Mouse (Mus musculus) kidney, postnatal 10 days (tissue): ENCODE measurements at regions not wholly inside any gene's neighbourhood (a gene's known extent, or its start where the extent isn't known, plus 50 kb on each side); places are given as distances from the start of the nearest gene placed in this dataset.

Source experiments
- DNase-seq: peaks from one replicate; pipeline ENCODE4 v3.0.0; 2021; ENCODE audit warnings: mixed read lengths

DNA sequence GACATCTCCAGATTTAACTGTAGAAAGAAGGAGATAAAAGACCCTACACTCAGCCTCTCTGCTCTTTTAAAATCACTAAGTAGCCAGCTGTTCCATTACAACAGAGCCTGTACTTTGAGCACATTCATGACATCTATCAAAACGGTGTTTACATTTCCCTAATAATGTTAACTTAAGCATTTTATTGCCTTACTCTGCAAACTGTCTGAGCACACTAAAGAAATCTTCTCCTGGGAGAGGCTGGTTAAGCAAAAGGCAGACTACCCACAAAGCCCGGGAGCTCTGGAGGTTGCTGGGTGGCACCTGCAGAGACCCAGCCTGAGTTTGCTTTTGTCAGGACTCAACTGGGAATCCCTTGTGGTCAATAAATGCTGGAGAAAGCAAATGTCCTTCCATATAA, 567.5 kb upstream of the Negr1 start:
- DNase-seq, result no peak

DNA sequence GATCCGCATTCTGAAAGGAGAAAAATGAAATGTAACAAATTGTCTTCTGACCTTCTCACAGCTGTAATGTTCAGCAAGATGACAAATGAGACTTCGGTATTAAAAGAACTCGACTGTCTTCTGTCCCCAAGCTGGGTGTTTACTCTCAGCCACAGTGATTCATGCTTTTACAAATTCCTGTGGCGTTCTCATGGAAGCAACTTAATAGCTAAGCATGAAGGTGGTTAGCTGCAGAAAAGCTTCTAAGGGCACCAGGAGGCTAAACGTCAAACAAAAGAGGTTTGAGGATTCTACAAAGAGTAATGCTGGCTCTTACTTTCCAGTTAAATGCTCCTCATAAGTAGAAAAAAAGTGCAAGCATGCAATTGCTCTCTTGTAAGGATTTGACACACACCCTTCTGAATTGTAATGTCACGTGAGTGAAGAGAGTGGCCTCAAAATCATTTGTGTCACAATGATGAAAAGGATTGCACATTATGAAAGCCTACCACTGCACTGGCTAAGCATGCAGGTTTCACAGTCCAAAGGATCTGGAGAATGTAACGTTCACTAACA, 543.8 kb upstream of the Negr1 start:
- DNase-seq, result no peak

DNA sequence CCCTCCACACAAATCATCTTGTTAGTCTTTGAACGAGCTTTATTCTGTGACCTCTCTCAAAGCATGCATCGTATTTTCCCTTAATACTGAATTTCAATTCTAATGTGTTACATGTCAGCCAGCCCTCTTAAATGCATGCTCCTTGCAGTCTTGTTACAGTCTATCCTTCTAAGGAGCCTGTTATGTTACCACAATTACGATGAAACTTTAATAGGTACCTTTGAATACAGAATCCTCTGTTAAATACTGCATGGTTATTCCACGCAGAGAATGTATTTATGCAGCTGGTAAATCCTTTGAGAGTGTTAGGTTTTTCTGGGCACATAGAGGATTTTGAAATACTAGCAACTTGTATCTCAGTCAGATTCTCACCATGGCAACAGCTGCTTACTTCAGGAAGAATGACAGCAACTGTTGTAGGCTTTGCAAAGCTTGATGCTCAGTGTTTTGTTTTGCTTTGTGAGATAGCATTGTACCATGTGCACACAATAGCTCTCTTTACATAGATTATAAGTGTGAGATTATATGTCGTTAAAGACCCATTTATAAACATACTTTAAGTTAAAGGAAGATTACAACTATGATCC, 532.9 kb upstream of the Negr1 start:
- DNase-seq, result no peak

DNA sequence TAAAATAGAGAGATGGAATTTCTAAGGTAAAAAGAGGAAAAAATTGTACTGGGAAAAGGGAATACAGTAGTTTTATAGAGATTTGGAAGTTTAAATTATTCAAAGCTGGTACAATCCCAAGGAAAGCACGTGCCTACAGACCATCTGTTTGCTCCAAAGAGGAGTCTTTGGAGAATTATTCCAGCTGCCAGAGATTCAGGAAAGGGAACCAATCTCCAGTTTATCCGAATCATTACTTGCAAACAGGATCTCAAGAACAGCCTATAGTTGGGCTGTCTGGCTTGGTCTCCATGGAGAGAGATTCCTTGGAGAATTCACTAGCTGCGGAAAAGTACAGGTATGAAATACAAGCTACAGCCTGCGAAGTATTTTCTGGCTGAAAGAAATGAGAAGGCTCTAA, 491.3 kb upstream of the Negr1 start:
- DNase-seq, result no peak

DNA sequence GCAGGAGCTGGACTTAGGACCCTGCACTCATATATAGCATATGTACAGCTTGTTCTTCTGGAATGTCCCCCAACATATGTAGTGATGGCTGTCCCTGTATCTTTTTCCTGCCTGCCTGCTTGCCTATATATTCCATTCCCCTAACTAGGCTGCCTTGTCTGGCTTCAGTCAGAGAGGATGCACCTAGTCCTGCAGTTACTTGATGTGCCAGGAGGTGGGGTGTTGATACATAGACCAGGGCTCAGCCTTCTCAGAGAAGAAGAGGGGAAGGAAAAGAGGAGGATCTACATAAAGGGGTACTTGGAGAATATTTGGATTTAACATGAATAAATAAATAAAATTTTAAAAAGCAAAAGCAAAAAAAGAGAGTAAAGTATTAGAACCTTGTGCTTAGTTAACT, 479.3 kb upstream of the Negr1 start:
- peak; percentile 6 for DNase-seq

DNA sequence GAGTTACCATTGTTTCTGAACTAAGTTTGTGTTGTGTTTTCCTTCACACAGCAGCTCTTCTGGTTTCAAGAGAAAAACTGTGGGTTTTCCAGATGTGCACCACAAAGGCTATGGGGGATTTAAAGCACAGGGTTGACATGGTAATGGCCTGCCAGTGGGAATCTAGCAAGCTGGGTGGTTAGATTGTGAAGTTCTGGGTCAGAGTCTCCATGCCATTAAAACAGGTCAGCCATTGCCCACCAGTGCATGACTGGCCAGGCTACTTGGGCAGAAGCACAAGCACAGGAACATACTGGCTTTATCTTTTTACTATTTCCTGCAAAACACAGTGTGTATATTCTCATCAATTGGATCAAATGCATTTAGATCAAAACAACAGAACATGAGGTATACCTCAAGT, 467.9 kb upstream of the Negr1 start:
- DNase-seq, result no peak

DNA sequence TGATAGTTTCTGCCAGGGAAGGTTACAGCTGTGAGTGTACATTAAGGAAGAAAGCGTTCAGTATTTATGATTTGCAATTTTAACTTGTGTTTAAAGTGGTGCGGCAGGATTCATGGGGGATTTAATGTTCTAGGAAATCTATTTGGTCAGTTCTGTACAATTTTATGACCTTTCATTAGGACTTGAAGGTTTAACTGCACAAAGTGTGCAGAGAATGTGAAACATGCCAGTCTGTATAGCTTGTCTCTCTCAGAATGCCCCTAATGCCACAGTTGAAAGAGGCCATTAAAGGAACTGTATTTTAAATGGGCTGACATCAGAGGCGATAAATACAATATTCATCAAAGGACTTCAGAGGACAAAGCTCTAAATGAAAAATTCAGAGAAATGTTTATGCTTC, 466.6 kb upstream of the Negr1 start:
- DNase-seq, result no peak

DNA sequence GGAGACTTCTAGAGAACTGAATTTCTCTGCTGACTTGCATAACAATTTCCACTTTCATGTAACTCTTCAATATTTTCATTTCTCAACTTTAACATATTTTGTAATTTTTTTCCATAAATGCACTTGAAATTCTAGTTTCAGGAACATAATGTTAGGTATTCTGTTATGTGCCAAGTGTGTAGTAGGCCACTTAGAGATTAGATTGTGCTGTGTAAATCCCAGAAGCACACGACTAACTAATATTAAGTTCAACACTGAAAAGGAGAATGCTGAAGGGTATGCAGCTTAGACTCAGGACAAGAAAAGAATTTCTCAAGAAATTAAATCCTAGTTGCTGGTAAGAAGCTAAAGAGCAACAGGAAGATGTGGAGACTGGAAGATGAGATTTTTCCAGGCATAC, 455.8 kb upstream of the Negr1 start:
- no peak for DNase-seq

DNA sequence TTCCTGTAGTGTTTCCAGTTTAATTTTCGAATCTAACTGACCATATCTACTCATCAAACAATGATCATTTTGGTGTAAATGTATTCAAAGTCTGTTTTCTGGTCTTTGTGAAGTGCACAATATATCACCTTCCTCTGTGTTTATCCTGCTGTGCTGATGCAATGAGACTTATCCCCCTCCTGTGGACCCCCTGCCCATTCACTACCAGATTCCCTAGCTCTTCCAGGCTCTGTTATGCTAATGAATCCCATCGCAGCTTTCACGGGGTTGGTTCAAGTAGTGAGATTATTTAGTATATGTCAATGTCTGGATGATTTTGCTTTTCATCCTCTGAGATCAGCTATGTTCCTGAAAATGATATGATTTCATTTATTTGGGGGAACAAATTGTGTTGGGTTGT, 441.3 kb upstream of the Negr1 start:
- no peak for DNase-seq

DNA sequence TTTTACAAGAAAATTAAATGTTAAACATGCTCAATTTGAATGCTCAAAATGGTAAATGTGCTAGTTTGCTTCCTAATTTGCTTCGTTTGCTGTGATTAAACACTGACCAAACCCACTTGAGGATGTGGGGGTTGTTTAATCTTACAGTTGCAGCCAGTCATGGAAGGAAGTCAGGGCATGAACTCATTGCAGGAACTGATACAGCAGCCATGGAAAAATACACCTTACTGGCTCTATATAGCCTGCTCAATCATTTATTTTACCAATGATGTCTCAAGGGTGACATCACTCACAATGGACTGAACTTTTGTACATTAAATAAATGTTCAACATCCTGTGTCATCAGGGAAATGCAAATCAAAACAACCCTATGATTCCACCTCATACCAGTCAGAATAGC, 430.0 kb upstream of the Negr1 start:
- DNase-seq, result no peak

DNA sequence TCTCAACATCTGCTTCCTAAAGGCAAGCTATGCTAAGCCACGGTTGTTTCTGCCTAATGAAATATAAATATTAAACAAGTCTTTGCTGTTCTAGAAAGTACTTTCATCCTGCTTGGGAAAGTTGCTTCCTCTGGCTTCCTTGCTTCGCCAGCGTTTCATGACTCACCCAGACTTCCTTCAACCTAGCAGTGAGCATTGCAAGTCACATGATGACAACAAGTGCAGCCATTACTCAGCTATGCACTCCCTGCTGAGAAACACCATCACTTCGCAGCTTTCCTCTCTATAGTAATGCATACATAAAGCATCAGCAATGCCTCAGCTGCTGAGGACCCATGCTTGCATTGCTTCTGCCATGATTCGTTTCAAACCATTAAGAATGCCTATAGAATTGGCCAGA, 420.2 kb upstream of the Negr1 start:
- no peak for DNase-seq

DNA sequence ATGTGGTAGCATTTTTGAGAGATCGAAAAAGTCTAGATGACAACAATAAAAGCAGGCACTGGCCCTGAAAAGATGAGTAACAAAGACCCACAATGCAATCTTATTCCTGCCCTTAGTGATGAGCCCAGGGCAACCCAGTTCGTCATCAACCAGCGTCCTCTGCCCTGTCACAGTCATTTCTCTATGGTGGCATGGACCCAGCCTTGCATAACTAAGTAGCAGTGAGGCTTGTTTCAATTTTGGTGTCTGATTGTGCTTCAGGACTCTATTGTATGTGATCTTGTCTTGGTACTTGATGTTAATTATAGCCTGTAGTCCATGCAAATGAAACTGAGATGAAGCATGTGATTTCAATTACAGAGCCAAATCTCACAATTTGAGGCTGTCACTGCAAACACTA, 412.3 kb upstream of the Negr1 start:
- no peak for DNase-seq

DNA sequence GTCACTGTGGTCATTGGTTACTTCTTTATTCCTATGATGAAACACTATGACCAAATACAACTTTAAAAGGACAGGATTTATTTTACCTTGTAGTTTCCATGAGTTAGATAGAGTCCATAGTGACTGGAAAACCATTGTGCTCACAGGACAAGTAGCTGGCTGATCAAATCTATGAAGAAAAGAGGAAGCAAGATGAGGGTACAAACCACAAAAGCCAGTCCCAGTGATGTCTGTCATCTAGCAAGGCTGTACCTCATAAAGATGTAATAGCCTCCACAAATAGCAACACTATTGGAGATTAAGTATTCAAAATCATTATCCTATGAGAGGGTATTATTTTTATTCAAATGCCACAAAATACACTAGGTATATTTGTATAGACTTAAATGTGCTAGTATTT, 391.5 kb upstream of the Negr1 start:
- DNase-seq, result no peak

DNA sequence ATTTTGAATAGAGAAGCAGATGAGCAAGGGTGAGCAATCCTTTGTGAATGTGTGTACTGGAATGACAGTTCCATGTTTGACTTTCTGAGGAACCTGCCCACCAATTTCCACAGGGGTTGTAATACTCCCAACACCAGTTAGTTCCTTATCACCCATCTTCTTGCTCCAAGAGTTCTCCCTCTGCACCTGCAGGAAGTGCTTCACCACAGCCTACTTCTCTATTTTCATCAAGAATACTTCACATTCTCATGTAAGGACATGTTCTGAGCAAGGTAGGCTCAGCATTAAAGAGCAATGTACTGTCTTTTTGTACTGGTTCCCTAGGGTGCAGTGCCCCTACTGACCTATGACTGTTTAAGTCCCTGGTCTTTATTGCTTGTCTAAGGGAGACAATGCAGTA, 362.9 kb upstream of the Negr1 start:
- DNase-seq, result no peak

DNA sequence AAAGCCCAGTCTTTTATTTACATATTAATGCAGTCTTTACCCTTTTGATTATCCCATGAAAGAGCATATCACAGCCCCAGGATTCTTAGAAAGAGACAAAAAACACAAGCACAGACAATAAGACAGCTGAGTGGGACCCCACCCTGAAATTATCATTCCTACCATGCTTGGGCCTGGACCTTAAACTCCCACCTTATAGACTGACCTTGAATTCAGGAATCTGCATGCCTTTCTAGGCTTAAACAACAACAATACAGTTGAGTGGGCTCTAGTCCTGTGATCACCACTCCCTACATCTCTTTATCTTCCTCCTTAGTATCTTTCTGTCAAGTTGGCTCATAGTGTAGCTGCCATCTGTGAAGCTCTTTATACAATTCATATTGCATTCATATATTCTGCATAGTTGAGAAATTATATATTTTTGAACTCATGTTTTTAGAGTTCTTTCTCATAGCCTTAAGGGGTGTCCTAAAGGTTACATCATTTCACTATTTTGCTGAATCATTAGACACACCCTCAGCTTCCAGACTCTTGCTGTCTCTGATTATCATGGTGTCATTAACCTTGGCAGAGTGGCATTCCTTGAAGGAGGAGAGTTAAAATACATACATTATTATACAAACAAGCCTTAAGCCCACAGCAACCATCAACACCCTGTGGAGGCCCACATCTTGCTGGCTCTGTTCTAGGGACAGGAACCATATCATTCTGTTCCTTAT, 361.7 kb upstream of the Negr1 start:
- DNase-seq, result no peak

DNA sequence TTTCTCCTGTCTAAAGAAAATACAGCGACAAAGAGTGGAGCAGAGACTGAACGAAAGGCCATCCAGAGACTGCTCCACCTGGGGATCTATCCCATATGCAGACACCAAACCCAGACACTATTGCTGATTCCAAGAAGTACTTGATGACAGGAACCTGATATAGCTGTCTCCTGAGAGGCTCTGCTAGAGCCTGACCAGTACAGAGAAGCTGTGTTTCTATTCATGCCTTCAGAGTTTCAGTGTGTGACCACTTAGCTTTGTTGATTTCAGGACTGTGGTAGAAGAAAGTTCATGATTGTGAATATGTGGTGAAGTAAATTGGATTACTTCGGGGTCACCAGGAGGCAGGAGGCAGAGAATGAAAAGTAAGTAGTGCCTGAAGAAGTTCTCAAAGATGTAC, 356.3 kb upstream of the Negr1 start:
- no peak for DNase-seq

DNA sequence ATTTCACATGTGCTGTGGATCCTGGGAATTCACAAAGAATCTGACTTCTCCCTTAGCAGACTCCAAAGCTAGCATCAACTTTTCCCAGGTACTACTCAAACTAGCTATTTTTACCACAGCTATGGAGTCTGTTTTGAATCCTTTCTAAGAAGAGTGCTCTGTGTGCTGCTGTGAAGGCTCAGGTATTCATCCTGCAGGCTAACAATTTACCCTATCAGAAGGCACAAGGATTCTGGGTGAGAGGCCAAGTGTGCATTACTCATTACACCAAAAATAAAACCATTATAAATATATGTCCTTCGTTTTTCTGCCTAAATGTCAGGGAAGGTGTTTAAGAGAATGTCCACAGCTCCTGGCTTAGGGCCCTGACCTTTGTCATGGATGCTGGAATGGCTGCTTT, 353.2 kb upstream of the Negr1 start:
- DNase-seq, result no peak

DNA sequence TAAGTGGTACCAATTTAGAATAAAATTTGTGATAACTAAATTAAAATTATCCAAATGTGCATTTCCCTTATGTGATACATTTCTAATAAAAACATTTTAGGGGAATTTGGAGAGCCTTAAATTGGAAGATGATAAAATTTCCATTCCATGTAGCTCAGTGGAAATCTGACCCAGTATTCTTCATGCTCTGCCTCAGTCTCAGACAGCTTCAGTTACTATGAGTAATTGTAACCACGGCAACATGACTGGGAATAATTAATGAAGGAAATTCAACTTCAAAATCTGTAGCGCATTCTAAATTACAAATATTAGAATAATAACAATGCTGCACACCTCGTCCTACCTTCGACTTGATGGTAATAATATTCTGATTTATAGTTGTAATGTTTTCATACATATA, 350.8 kb upstream of the Negr1 start:
- DNase-seq, result no peak

DNA sequence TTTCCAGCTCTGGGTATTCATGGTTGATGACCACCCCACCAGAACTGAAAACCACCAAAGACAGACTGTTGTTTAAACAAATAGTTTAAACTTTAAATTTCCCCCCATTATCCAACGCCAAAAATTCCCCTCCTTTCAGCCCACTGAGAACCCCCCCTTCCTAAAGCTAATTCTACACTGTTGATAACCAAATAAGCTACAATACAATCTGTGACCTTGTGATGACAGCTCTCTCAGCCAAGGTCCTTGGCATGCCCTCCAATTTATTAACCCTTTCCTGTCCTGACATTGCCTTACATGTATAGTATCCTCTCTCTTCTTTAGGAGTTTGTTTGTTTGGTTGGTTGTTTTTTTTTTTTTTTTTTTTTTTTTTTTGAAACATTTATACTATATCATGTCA, 346.8 kb upstream of the Negr1 start:
- DNase-seq, result no peak

DNA sequence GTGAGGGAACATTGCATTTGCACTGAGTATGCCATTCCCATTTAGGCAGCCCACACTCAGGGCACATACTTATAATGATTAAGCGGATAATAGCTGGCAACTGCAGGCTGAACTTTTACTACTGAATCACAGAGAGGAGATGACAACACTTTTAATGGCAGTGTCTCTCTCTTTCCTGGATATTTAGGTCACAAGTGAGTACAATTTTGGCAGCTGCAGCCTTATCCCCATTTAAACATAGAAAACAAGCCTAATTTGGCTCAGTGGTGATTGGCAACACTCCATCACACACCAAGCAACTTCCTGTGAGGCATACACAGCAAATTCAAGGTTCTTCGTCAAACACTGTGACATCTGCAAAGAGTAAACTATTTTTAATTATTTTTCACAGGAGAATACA, 329.5 kb upstream of the Negr1 start:
- no peak for DNase-seq

DNA sequence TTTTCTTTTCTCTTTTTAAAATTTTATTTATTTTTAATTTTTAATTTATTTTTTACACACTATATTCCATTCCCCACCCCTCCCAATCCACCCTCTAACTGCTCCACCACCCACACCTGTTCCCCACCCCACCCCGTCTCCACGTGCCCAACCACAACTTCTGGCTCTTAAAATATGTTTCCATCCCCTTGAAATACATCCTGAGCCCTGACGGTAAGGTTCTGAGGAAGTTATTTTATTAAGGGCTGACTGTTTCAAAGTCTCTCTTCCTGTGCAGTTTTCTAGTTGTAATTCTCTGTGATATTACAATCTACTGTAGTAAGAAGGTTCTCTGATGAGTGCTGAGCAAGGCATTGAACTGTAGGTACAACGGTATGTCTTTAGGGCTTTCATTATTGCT, 325.6 kb upstream of the Negr1 start:
- DNase-seq, result no peak

DNA sequence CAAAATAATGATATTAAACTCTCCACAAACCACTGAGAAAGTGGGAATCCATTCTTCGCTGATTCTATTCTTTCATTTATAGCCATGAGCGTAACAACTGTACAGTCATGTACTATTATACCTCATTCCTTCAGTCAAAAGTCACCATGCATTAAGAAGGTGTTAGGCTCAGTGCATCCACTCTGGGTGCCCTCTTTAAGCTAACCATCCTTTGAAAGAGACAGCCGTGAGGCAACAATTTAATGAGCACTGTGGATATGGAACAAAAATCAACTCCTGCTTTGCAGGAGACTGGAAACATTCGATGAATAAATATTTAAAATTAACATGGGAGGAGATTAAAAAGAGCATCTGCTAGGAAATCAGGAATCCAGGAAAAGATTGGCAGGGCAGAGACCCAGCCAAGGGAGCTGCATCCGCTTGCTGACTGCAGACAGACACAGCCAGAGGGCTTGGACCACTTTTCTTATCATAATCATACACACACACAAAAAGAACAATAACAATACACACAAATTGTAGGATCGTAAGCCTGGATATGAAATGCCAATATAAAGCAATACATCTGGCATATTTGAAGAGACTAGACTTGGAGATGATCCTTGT, 309.2 kb upstream of the Negr1 start:
- DNase-seq, result no peak

DNA sequence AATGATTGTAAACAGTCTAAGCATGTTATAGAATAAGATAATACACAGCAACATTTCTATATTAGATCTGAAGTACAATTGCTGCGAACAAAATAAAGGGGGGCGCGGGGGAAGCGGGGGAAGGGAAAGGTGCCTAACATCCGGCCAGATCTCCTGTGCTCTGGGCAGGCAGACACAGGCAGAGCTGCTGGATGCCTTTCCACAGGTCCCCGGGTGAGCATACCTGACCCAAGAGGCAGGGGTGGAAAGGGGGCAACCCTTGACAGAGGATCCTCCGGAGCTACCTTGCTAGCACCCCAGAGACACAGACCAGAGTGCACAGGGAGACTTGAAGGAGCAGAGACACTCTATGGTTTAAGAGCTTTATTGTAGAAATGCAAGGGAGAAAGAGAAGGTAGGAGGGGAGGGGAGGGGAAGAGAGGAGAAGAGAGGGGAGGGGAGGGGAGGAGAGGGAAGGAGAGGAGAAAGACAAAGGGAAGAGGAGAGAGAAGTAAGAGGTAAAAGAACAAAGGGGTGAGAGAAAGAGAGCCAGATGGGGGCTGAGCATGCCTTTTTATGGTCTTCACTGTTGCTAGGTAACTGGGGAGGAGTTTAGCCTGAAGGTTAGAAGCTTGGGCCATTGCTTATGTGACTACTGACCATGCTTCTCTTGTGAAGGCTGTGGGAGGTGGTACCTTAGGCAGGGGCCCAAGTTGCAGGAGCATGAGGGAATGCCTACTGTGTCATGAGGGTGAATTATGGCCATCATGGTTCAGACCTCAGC, 308.2 kb upstream of the Negr1 start:
- DNase-seq, result no peak

DNA sequence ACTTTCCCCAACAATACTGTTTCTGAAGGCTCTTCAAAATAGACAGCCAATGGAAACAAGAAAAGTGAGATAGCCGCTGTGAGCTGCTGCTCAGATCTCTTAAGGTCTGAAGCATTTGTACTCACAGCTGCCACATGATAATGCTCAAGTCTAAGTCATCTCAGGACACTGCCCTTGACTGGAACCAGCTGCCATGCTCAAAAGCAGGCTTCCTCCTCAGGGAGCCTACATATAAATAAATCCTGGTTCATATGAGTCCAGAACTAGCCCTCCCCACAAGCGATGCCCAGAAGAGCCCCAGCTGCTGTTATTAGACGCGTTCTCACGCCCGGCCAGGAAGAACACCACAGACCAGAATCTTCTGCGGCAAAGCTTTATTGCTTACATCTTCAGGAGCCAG, 304.9 kb upstream of the Negr1 start:
- DNase-seq, result peak; percentile 72
